Mouse (Mus musculus): ENCODE data around the gene Gm44511. TPM values are rescaled to one million over a fixed set of nuclear protein-coding genes. Genes with fewer than 3 reads are reported as not detected.
A peak's percentile ranks its signal among the peaks of the same experiment; 100 is the strongest.
"Not testable (repeated sequence)": the region's sequence is repeated elsewhere in the genome, so short reads cannot be mapped to it uniquely, and the experiment has no call there.

Gm44511 gene
- polyA plus RNA-seq, 1 experiment from 2014 or later, result not detected

GRCm38 (mm10) chr6:128797185-128797905, 28.8 kb downstream of the Gm44511 start:
- no peak for ATAC-seq (ENCODE audit: low read depth)
- 63% methylated on average over 12 of the region's 12 CpGs for WGBS (ENCODE audit: insufficient replicate concordance)
- H3K4me2 ChIP-seq (ENCODE audit: low read depth, low read length), result peak overlapping the region; percentile 84; the same call in 1 of the 2 replicates
- peaks cover 10% of the 10 kb centered on the region for H3K4me1 ChIP-seq (ENCODE audit: control insufficient read depth, low read depth, low read length)
- no peak overlapping the region for H3K4me3 ChIP-seq (ENCODE audit: low read depth, low read length)
- no peak overlapping the region for H3K9ac ChIP-seq (ENCODE audit: low read depth, low read length)
- no peaks in the 10 kb centered on the region for H3K27me3 ChIP-seq (ENCODE audit: control insufficient read depth, insufficient read depth, low read depth, low read length)
- H3K27ac ChIP-seq (ENCODE audit: low read length), result no peak overlapping the region
- no peaks in the 10 kb centered on the region for H3K36me3 ChIP-seq (ENCODE audit: control insufficient read depth, insufficient read depth)
- H3K9me3 ChIP-seq (replicated peaks; ENCODE audit: control insufficient read depth, low read length), result no peaks in the 10 kb centered on the region

- no peaks in the 10 kb centered on the region for H3K36me3 ChIP-seq (ENCODE audit: control insufficient read depth, insufficient read depth)
- no peak overlapping the region for H3K9ac ChIP-seq (ENCODE audit: low read depth, low read length)
- peaks cover 10% of the 10 kb centered on the region for H3K4me1 ChIP-seq (ENCODE audit: control insufficient read depth, low read depth, low read length)
- no peak overlapping the region for H3K4me2 ChIP-seq (ENCODE audit: low read depth, low read length)
- 31% methylated on average over 8 of the region's 8 CpGs for WGBS (ENCODE audit: insufficient replicate concordance)
- H3K4me3 ChIP-seq (ENCODE audit: low read depth, low read length), result no peak overlapping the region
- no peak for ATAC-seq (ENCODE audit: low read depth)
- no peak overlapping the region for H3K27ac ChIP-seq (ENCODE audit: low read length)
- no peaks in the 10 kb centered on the region for H3K9me3 ChIP-seq (replicated peaks; ENCODE audit: control insufficient read depth, low read length)
- H3K27me3 ChIP-seq (ENCODE audit: control insufficient read depth, insufficient read depth, low read depth, low read length), result no peaks in the 10 kb centered on the region
Measured at GRCm38 (mm10) chr6:128796321-128796955, 29.7 kb downstream of the Gm44511 start.

- Histone ChIP-seq H3K9me3 (replicated peaks; ENCODE audit: control insufficient read depth, low read length) (no peaks in the 10 kb centered on the region), H3K4me3 (ENCODE audit: low read depth, low read length) (no peak overlapping the region), H3K9ac (ENCODE audit: low read depth, low read length) (no peak overlapping the region), H3K27me3 (ENCODE audit: control insufficient read depth, insufficient read depth, low read depth, low read length) (no peaks in the 10 kb centered on the region), H3K4me2 (ENCODE audit: low read depth, low read length) (no peak overlapping the region), H3K4me1 (ENCODE audit: control insufficient read depth, low read depth, low read length) (peaks cover 7% of the 10 kb centered on the region), H3K36me3 (ENCODE audit: control insufficient read depth, insufficient read depth) (no peaks in the 10 kb centered on the region), H3K27ac (ENCODE audit: low read length) (no peak overlapping the region)
- no peak for ATAC-seq (ENCODE audit: low read depth)
- WGBS (ENCODE audit: insufficient replicate concordance), result 21% methylated on average over 6 of the region's 6 CpGs
Measured at GRCm38 (mm10) chr6:128793734-128794133, 32.4 kb downstream of the Gm44511 start.

- H3K4me3 ChIP-seq (ENCODE audit: low read depth, low read length); H3K27ac ChIP-seq (ENCODE audit: low read length); H3K4me2 ChIP-seq (ENCODE audit: low read depth, low read length); H3K9me3 ChIP-seq (replicated peaks; ENCODE audit: control insufficient read depth, low read length); H3K27me3 ChIP-seq (ENCODE audit: control insufficient read depth, insufficient read depth, low read depth, low read length); ATAC-seq (ENCODE audit: low read depth); H3K9ac ChIP-seq (ENCODE audit: low read depth, low read length); H3K36me3 ChIP-seq (ENCODE audit: control insufficient read depth, insufficient read depth); H3K4me1 ChIP-seq (ENCODE audit: control insufficient read depth, low read depth, low read length): not testable (repeated sequence)
- WGBS (ENCODE audit: insufficient replicate concordance), result 61% methylated on average over 4 of the region's 4 CpGs
Measured at GRCm38 (mm10) chr6:128790491-128790994, 35.6 kb downstream of the Gm44511 start.

- Histone ChIP-seq H3K4me3 (ENCODE audit: low read depth, low read length) (no peak within 1 kb of the TSS), H3K27ac (ENCODE audit: low read length) (no peak within 1 kb of the TSS; the same call in 1 of the 2 replicates), H3K9ac (ENCODE audit: low read depth, low read length) (no peak within 1 kb of the TSS), H3K4me2 (ENCODE audit: low read depth, low read length) (no peak within 1 kb of the TSS), H3K27me3 (ENCODE audit: control insufficient read depth, insufficient read depth, low read depth, low read length) (no peaks in the 10 kb centered on the region), H3K36me3 (ENCODE audit: control insufficient read depth, insufficient read depth) (no peaks in the 10 kb centered on the region), H3K4me1 (ENCODE audit: control insufficient read depth, low read depth, low read length) (peaks cover 2% of the 10 kb centered on the region; the same call in 1 of the 2 replicates), H3K9me3 (replicated peaks; ENCODE audit: control insufficient read depth, low read length) (no peaks in the 10 kb centered on the region)
- no peak for ATAC-seq (ENCODE audit: low read depth)
- 57% methylated on average over 2 of the region's 2 CpGs for WGBS (ENCODE audit: insufficient replicate concordance)
Measured at GRCm38 (mm10) chr6:128789115-128789514, 37.0 kb downstream of the Gm44511 start, which contains the start of gene Klrb1c. TSS of gene Klrb1c (minus strand) at chr6:128789215.

- H3K36me3 ChIP-seq (ENCODE audit: control insufficient read depth, insufficient read depth), result no peaks in the 10 kb centered on the region
- WGBS (ENCODE audit: insufficient replicate concordance), result 55% methylated on average over 1 of the region's 1 CpGs
Measured at GRCm38 (mm10) chr6:128788517-128788916, 37.6 kb downstream of the Gm44511 start.

GRCm38 (mm10) chr6:128786396-128786795, 39.7 kb downstream of the Gm44511 start:
- H3K9ac ChIP-seq (ENCODE audit: low read depth, low read length); H3K4me1 ChIP-seq (ENCODE audit: control insufficient read depth, low read depth, low read length); H3K36me3 ChIP-seq (ENCODE audit: control insufficient read depth, insufficient read depth); H3K4me3 ChIP-seq (ENCODE audit: low read depth, low read length); H3K4me2 ChIP-seq (ENCODE audit: low read depth, low read length); ATAC-seq (ENCODE audit: low read depth); H3K9me3 ChIP-seq (replicated peaks; ENCODE audit: control insufficient read depth, low read length); H3K27ac ChIP-seq (ENCODE audit: low read length); H3K27me3 ChIP-seq (ENCODE audit: control insufficient read depth, insufficient read depth, low read depth, low read length): not testable (repeated sequence)
- 65% methylated on average over 1 of the region's 1 CpGs for WGBS (ENCODE audit: insufficient replicate concordance)

More at GRCm38 (mm10) chr6:128788517-128788916, 37.6 kb downstream of the Gm44511 start:
- Histone ChIP-seq H3K9me3 (replicated peaks; ENCODE audit: control insufficient read depth, low read length) (no peaks in the 10 kb centered on the region), H3K27me3 (ENCODE audit: control insufficient read depth, insufficient read depth, low read depth, low read length) (no peaks in the 10 kb centered on the region), H3K27ac (ENCODE audit: low read length) (no peak overlapping the region; the same call in 1 of the 2 replicates), H3K9ac (ENCODE audit: low read depth, low read length) (no peak overlapping the region), H3K4me2 (ENCODE audit: low read depth, low read length) (no peak overlapping the region), H3K4me1 (ENCODE audit: control insufficient read depth, low read depth, low read length) (peaks cover 2% of the 10 kb centered on the region; the same call in 1 of the 2 replicates), H3K4me3 (ENCODE audit: low read depth, low read length) (no peak overlapping the region)
- ATAC-seq (ENCODE audit: low read depth), result peak; percentile 23; the same call in 1 of the 2 replicates

GRCm38 (mm10) chr6:128769481-128770253, 56.4 kb downstream of the Gm44511 start:
- ATAC-seq (ENCODE audit: low read depth), result peak; percentile 55; the same call in 1 of the 2 replicates
- H3K4me2 ChIP-seq (ENCODE audit: low read depth, low read length), result no peak overlapping the region
- no peaks in the 10 kb centered on the region for H3K27me3 ChIP-seq (ENCODE audit: control insufficient read depth, insufficient read depth, low read depth, low read length)
- H3K4me1 ChIP-seq (ENCODE audit: control insufficient read depth, low read depth, low read length), result no peaks in the 10 kb centered on the region; the same call in 1 of the 2 replicates
- H3K4me3 ChIP-seq (ENCODE audit: low read depth, low read length), result no peak overlapping the region
- peaks cover 2% of the 10 kb centered on the region for H3K9me3 ChIP-seq (replicated peaks; ENCODE audit: control insufficient read depth, low read length)
- H3K36me3 ChIP-seq (ENCODE audit: control insufficient read depth, insufficient read depth), result no peaks in the 10 kb centered on the region
- no peak overlapping the region for H3K9ac ChIP-seq (ENCODE audit: low read depth, low read length)
- WGBS (ENCODE audit: insufficient replicate concordance), result 74% methylated on average over 10 of the region's 10 CpGs
- no peak overlapping the region for H3K27ac ChIP-seq (ENCODE audit: low read length)

All from liver, embryonic 16.5 days (tissue).